Mouse (Mus musculus) spleen, adult 18-20 months (tissue): Measurements from ENCODE around the gene Fli1.
A peak's percentile ranks its signal among the peaks of the same experiment; 100 is the strongest.

Experiments used
- DNase-seq, 2 experiments: peaks; one replicate each; pipeline ENCODE4 v3.0.0; 2022; ENCODE audit warnings: mixed read lengths in 2 of 2

Fli1 gene

DNA sequence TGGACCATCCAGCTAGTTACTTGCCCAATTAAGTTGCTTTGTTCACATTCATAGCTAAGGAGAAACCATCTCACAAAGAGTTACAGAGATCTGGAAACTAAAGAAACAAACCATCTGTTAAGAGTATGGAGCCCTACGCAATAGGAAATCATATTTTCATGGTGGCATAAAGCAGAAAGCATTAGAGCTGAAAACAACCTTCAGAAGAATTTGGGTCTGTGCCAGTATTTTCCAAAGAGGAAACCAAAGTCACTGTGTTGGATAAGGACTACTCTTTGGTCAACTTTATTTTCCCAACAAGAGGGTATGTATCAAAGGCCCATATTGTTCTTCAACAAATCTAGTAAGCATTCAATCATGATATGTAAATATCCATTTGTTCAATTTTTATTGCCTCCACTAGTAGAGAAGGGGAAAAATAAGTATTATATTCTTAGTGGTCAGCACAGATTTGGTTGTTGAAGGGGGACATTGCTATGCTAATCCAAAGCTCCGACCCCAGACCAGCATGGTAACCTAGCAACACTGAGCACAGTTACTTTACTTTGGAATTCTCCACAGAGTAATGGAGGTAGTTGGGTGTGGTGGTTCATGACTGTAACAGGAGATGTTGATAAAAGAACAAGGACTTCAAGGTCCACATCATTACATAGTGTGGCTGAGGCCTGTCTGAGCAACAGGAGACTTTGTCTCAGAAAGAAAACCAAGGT lies 20.0 kb downstream of the Fli1 start:
- DNase-seq, result no peak

DNA sequence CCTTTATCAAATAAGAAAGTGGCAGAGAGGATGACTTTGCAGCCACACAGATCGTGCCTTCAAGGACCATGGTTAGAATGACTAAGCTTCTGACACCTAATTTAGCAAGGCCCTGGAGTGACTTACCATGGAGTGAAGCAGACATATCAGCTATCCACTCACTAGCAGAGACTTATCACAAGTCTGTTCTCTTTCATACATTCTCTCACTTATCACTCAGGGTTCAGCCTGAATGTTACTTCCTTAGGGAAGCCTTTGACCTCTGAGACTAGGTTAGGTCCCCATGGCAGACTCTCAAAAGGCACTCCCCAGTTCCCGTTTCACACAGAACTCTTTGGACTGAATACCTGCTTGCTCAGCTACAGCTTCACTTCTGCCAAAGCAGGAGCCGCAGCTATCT lies 21.3 kb downstream of the Fli1 start:
- DNase-seq, result no peak

DNA sequence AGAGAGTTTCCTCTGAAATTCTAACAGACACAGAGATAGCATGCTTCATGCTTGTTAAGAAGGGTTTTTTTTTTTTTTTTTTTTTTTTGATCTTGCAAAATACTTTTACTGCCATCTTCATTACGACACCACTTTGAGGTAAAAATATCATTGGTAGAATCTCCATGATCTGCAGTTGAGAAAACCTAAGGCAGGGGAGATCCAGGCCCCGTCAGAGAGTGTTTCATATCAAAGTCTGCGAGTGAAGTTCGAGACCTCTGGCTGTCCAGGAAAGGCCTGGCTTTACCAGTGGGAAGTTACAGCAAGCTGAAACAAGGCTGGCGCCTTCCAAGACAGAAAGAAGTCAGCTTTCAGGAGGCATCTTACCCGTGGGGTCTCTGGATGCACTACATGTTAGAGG lies 21.8 kb downstream of the Fli1 start:
- DNase-seq, result no peak

DNA sequence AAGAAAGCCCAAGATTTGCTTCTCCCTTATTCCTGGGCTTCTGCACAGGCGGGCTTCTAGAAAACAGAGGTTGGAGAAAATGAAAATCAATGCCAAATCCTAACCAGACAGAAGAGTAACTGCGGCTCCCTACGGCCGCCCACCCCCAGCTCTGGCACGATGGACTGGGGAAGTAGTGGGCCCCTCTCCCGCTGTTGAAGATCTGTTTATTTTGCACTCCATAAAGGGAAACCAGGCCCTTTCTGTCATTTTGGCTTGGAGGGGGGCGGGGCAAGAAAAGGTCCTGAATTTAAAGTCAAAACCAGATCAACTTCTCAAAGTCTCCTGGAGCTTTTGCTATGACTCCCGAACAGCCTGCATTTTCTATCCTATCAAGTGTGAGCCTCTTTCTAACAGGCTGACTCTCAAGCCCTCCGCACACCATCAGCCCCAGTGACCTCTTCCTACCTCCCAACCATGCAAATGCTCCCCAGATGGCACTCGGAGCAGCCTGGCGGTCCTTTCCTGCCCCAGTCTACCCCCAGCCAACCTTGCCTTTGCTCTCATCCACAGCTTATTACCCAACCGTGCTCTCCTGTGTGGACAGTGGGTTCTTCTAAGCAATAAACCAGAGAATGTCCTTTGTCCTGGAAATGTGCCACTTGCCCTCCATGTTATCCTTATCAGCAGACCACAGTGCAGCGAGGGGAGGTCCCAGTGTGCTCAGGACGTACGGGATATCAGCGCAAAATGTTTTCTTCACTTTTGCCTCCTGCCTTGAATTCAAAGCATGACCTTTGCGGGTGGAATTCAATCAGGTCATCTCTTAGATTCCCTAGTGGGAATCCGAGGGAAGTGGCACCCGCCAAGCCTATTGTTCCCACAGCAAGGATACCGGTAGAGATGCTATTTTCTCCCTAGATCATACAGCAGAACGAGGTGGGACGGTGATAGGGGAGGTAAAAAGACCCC lies 23.3 kb downstream of the Fli1 start:
- DNase-seq, result no peak

DNA sequence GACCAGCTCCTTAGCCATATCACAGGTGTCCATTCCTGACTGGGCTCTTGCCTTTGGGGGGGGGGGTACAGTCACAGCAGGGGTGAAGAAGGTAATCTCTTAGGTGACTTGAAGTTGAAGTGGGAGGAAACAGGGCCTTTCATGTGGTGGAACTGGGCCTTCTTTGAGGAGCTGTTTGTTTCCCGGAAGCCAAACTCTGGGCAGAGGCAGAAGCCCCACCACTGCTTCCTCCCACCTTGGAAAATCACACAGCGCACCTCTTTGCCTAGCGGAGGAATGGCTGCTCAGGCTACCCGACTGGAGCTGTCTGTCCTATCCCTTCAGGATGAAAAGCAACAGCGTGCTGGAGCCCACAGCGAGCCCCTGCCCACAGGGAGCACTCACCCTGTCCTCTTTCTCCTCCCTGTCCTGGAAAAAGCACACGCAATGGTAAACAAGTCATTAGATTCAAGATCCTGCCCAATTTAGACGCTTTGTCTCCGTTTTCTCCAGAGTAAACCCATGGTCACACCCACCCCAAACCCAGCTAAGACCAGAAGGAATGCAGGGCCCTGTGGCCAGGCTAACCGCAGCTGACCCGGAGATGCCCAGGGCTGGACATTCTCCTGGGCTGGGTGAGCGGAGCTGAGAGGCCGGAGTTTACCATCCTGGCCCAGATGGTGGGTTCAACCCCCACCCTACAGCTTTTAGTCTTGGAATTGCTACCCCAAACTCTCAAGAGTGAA lies 24.1 kb downstream of the Fli1 start:
- DNase-seq, result no peak

DNA sequence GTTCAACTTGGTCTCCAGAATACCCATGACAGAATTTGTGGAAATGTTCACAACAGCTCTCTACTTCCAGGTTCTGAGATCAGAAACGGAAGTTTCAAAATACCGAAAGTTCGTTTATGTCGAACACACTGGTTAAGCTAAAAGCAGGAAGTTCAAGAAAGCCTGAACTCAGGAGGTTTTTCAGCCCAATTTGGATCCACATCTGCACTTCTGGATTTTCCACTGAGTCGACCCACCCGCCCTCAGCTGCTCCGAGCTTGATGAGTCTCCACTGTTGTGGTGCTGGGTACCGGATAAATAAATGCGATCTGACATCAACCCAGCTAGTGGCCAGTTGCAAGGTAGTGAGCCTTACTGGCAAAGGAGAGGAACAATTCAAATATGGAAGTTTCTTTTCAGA lies 26.0 kb downstream of the Fli1 start:
- no peak for DNase-seq

DNA sequence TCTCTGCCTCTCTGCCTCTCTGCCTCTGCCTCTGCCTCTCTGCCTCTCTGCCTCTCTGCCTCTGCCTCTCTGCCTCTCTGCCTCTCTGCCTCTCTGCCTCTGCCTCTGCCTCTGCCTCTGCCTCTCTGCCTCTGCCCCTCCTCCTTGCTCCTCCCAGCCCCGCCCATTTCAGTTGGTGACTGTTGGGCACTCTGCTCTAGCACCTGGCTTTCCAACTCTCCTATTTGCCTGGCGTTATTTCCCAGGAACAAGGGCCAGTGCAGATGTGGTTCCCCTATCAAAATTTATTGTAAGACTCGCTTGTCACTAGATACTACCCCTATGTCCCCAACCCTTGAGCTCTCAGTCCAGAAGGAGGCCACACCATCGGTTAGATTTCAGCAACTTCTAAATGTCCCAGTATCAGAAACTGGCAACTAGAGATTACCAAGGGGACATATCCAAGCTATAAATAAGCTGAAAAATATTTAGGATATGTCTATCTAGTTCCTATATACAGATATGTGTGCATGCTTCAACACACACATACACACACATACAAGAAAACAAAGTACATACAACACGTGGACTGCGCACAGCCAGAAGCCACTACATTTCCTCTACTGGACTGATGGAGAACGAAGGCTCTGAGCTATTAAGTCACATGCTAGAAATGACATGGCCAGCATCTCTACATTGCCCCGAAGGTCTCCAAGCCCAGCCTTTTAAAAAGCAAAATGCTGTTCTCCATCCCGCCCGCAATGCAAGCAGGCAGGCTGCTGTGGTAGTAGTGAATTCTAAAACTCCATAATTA lies 26.6 kb downstream of the Fli1 start:
- peak; percentile 69 to 71 for DNase-seq

DNA sequence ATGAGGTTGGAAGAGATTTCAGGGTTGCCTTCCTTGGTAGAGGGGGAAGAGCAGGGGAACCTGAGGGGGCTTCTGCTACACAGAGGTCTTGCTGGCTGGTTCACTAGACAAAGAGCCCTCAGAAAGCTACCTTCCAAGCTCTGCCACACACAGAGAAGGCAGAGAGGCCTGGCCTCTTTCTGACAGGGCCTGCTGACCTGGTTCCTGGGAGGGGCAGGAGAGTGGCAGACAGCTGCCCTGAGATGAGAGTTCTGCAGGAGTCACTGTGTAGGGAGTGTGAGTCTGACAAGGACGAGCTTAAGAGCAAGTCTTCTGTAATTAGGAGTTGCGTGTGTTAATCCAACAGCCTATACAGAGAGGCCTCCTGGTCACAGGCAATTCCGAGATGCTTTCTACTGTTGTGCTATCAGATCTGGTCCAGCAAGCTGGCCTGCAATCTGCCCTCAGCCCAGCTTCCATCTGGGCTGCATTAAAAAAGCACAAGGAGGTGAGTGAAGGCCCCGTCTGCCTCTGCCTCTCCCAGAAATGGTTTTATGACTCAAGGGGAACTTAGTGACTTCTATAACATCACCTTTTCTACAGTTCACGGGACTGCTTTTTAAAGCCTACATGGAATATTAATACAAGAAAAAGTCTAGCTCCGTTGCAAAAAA lies 28.1 kb downstream of the Fli1 start:
- DNase-seq, result no peak

DNA sequence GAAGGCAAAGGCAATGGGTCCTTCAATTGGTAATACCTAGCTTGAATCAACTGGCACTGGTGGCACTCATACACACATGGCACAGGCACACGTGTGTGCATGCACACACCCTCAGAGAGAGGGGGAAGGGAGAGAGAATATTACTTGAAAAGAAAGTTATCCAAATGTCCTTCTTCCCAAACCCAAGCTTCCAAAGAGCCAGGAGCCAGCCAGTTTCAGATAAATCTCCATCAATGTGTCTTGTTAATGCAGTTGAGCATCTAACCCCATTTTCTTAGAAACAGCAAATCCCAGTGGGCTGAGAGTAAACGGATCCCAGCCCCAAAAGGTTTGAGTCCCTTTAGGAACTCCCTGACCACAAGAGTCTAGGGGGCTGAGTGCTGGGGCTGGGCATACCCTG lies 29.2 kb downstream of the Fli1 start:
- no peak for DNase-seq

DNA sequence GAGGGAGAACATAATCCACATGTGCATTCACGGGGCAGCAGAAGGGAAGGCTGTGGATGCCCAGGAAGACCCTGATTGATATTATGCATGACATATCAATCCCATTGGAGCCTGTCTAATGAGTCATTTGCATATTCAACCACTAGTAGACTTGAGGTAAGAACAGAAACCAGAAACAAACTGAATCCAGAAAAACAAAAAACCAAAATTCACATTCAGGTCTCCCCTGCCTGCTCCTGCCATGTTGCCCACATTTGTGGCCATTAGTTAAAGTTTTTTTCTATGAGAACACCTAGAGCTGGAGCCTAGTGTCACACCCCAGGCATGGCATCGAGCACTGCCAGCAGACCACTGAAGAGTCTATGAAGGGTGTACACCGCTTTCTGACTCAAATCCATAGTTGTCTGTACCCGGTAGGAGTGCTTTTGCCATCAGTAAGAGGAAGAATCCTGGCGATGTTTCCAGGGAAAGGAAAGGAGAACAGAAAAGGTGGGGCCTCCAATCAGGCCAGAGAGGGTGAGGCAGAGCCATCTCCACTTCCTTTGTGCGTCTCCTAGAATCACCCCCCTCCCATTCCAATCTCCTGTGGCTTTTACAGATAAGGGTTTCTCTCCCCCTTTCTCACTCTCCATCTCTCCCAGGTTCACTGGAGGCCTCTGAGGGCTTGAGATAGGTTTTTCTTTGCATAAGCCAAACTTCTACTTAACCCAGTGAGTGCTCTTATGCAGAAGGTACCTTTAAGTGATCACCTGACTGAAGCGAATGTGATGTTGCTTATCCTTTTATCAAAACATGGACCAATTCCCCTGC lies 32.0 kb downstream of the Fli1 start:
- peak in 1 of 2 experiments; percentile 1 for DNase-seq

DNA sequence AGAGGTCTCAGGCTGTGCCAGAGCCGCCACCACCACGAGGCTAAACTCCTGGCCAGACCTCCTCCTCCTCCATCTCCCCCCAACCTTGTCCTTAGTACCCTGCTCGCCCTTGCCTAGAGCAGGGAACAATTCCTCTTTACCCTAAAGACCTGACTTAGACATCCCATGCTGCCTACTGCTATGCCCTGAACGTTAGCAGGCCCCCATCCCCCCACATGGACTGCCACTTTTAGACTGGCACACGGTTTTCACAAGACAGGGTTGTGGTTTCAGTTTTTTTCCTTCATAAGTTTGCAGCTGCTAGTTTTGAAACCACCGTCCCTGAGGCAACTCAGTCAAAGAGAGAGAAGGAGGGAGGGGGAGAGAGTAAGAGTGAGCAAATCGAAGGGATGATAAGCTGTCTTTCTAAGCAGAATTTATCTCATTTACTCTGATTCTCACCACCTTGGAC lies 32.9 kb downstream of the Fli1 start:
- peak; percentile 66 to 71 for DNase-seq

DNA sequence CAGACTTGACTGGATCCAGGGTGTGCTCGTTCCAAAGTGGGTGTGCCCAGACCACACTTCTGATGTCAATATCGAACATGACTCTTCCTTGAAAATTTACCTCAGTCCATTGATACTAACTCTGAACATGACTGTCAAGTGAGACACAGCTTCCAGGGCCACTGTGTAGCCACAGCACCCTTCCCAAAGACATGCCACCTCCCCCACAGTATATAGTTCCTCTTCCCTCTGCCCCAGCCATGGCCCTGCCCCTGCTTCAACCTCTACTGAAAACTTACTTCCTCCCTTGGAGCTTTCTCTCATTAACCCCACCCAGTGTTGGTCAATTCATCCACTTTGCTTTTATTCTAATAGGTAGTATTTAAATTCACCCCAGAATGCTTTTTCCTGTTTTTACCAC lies 34.0 kb downstream of the Fli1 start:
- peak; percentile 72 to 75 for DNase-seq

DNA sequence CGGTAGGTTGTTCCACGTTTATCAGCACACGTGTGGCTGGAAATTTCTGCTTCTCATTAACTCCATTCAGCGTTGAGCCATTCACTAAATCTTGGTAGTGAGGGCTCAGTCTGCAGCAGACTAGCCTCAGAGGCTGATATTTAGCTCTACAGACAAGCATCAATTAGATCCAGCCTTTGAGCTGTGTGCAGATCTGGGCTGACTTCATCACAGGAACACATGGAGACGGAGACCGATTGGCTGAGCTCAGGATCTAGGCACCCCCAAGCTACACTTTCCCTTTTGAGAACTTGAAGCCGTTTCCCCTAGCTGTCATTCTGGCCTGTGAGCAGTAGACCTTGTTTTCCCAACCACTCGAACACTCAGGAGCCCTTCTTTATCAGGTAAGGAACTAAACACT lies 34.5 kb downstream of the Fli1 start:
- no peak for DNase-seq

DNA sequence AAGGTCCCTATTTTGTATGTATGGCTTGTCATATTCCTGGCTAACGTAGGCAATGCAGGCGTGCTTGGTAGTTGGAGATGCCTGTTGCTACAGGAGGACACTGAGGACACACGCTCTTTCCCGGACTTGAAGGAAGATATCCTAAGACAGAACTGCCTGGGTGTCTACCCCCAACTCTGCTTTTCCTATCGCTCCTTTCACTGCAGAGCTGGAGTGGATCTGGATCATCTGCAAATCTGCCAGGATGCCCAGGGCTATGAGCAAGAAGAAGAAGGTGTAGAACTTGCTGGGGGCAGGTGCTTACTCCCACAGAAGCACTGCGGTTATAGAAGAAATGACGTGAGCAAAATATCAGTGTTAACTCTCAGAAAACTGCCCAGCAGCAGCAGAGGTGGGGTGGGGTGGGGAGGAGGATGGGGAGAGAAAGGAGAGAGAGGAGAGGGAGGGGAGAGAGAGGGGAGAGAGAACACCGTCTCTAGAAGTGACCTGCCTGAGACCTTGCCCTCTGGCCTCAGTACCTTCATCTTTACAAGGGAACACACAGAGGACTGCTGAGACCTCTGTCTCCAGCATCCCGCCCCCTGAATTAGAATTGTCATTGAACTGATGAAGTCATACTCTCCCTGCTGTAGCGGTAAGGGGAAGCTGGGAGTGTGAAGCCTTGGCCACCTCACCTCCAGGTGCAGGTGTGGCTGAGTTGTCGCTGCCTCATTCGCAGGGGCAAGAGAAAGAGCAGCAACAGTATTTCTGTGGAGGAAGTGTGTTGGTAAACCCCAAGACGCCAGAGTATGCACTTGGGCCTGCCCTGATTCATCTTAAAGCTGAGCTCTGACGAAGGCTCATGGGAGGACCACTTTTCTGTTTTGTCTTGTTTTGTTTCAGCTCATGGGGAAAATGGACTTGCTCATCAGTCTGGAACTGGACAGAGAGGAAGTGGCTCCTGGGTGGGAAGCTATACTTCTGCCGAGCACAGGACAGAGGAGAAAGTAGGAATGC lies 35.5 kb downstream of the Fli1 start:
- peak in 1 of 2 experiments; percentile 15 for DNase-seq

DNA sequence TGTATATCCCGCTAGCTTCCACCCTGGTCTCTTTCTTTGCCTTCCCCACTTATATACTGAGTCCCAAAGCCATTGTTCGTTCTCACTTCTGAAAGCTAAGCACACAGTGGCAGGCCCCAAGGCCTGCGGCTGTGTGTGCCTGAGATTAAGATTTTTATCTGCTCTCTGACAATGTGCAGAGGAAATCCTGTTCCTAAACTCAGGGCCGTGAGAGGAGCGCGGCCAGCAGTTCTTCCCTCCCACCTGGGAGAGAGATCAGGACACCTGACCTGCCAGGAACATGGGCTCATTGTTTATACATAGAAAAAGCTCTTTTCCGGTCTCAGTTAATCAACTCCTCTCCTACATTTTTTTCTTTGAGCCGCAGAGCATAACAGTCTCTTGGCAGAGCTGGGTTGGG lies 36.5 kb downstream of the Fli1 start:
- peak in 1 of 2 experiments; percentile 34 for DNase-seq

DNA sequence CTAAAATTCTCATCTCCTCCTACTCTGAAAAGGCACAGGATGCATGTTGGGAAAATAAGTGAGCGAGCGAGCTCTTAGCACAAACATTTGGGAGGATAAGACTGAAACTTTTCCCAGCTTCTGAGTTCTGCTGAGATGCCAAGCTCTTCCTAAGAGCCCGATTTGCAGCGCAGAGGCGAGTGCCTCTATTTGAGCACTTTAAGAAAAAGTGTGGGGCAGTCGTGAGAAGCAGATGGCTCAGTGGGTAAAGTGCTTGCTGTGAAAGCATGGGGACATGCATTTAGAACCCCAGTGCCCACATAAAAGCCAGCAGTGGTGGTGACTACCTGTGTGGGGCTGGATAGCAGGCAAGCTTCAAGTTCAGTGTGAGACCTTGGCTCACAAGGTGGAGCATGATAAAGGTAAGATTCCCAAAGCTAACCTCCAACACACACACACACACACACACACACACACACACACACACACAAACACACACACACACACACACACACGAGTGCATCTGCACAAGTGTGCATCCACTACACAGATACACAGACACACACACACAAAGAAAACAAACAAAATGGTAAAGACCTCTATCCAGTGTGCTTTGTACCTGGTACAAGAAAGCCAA lies 37.1 kb downstream of the Fli1 start:
- DNase-seq, result peak in 1 of 2 experiments; percentile 12

DNA sequence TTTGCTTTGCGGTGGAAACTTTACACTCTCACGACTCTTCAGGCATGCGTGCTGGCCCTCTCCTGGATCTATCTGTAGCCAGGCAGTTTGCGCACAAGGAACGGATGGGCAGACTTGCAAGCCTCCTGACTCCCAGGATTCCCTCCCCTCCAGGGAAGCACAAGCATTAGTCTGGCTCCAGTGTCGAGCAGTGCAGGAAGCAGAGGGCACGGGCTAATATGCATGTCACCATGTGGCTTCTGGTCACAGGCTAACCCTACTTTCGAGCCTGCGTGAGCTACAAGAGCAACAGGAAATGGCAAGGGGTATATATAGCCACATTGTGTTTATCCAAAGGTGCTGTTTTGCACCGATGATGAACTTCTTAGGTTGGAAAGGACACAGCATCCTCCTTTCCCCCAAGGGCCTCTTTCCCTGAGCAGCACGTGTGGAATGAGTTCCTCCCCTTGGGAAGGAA lies 38.6 kb downstream of the Fli1 start:
- peak; percentile 44 to 47 for DNase-seq

DNA sequence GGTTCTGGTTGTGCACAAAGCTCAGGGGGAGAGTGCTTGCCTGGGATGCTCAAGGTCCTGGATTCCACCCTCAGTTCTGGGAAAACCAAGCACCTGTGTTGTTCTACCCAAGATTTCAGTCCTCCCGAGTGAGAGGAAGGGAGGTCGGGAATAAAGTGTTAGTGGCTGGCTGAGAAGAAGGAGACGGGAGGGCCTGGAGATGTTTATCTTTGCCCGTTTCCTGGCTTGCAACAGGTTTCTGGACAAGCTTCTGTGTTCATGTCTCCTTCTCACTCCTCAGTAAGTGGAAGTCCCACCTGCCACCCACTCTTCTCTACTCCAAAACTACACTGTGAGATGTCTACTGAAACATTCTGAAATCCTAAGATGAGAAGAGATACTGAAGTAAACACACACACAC lies 39.2 kb downstream of the Fli1 start:
- DNase-seq, result no peak
